Mouse (Mus musculus) thymus, postnatal 14 days (tissue): ENCODE results near the gene Gm9376.

Source experiments
- DNase-seq: peaks from one replicate; pipeline ENCODE4 v3.0.0; 2021

Gene Gm9376

DNA sequence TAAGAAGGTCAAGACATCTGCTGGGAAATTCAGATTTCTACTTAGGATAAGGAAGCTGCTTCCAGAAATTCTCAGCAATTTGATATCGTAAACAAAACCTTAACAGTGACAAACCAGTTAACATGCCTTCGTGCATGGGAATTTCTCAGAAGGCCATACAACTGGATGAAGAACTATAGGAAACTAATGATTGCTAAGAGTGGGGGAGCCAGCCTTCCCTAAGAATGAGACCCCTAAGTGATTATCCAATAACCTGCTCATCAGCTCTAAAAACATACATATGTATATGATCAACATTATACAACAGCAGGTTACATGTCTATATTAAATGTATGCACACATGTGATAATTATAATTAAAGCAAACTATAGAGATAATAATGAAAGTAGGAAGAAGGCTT is at the start of gene Gm9376:
Gene Gm9376, plus strand, starts transcription at position 301 of the 400 bp plus-strand sequence.
- no peak for DNase-seq

DNA sequence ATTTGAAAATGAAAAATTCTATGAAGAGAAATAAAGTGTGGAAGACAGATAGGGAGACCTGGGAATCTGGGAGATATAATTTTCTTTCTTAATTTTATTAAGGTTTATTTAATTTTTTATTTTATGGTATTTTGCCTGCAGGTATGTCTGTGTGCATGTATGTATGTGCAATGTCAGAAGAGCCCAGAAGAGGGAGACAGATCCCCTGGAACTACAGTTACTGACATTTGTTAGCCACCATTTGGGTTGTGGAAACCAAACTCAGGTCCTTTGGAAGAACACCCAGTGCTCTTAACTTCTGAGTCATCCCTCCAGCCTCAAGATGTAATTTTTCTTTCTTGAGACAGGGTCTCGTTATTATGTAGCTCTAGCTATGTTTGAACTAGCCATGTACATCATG is 45.9 kb upstream of the Gm9376 start:
- no peak for DNase-seq

DNA sequence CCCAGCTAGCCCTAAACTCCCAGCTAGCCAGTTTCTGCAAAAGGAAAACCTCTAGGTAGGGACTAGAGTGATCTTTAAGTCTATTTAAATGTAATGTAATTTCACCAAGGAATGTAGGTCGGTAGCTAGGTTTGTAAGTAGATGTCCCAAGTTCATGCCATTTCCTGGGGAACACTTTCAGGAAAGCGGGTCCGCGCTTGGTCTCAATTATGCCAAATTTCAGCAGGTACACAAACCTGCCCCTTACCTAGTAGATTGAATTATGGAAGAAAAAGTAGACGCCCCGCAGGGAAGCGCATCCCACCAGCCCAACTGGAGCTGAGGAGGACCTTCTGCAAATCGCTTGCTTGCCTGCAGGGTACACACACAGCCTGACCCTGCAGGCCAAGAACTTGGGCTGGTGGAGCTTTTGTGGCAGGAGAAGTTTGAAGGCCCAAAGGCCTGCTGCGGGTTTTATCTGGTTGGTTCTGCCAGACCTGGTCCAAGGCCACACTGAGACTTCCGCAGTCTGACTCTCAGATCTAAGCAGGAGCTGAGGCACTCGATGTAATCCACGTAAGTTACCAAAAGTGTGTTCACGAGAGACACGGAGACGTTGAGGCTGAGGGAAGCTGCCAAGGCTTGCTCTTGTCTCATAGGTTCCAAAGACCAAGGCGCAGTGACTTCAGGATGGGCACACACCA is 41.6 kb upstream of the Gm9376 start:
- DNase-seq, result no peak

DNA sequence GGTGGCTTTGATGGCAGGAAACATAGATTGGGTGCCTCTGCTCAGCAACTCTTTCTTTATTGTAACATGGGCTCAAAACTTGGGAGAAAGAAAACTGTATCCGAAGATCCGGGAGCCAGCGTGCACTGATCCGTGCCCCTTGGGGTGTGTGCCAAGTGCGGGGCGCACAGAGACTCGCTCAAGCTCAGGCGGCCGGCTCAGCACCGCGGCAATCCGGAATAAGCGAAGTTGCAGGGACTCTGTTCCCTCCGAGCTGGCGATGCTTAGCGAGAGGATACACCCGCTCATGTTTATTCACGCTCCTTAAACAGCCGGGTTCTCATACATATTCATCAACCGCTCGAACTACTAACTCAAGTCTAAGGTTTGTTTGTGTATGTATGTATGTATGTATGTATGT is 40.8 kb upstream of the Gm9376 start:
- no peak for DNase-seq

DNA sequence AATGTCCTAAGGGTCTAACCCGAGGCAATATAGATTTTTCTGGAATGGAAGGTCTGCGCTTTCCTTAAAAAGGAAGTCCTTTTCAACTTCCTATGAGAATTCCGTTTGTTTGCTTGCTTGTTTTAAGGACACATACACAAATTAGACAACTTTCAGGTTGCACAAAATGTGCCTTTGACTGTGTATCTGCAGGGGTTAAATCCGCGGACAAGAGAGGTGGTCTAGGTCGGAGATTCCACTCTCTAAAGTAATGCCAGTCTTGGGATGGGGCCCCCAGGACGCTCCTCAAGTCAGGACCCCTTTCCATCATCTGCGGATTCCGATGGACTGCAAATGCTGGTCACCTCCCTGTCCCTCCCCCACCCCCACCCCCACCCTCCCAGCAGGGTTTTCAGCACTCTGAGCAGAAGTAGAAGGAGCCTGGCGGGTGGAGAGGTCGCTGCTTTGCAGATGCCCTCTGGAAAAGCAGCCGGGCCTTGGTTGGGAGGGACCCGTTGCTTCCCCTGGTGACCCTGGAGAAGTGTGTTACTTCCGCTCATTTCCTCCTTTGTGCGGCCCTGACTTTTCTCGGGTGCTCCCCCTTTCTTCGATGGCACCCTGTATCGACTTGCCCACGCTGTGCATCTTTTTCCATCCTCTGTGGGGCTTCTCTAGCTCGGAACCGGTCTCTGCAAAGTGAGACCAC is 40.1 kb upstream of the Gm9376 start:
- no peak for DNase-seq

DNA sequence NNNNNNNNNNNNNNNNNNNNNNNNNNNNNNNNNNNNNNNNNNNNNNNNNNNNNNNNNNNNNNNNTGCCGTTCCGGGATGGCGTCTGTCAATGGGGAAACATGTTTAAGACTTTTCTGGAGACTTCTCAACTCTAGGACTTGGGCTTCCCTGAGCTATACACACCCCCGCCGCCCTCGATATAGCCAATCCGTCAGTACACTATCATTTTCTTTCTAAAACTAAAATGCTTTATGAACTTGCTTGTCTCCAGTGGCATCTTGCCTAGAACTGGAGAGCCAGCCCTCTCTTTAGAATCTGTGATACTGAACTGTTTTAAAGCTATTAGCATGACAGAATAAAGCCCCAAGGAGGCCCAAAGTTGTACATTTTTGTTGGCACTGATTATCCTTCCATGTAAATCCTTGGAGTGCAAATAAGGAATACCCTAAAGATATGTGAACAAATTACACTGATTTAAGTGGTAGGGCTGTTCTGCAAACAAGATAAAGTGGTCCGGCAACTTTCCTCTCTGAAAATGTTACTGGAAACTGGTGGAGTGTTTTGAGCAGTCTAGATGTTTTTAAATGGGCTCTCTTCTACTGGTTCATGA is 34.3 kb upstream of the Gm9376 start:
- DNase-seq, result no peak

DNA sequence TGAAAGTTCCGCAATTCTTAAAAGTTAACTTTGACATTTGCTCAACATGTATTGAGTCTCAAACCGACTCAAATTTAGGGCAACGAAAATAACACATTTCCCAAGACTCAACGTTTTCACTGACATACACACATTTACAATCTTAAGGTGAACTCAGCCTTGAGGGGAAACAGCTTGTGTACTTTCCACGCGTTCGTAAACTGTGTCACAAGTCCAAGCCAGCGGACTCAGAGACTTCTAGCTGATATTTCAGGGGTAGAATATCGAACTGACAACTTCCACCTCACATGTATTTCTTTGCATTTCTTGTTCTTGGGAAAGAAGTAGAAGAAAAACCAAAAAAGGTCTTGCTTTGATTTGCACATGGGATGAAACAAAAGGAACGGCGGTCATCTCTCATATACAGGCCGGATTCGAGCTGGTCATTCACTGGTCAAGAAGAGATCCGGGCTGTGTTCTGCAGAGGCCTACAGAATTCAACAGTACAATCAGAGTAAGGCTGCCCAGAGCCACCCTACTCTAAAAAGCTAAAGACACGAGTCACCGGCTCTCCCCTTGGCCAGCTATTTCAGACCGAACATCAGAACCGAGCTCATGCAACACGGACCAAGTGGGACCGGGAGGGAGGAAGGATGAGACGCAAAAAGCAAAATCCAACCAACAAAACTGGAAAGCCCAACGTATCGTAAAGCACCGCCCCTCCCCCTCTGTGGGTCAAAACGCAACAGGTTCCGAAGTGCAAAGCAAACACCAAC is 32.8 kb upstream of the Gm9376 start:
- no peak for DNase-seq

DNA sequence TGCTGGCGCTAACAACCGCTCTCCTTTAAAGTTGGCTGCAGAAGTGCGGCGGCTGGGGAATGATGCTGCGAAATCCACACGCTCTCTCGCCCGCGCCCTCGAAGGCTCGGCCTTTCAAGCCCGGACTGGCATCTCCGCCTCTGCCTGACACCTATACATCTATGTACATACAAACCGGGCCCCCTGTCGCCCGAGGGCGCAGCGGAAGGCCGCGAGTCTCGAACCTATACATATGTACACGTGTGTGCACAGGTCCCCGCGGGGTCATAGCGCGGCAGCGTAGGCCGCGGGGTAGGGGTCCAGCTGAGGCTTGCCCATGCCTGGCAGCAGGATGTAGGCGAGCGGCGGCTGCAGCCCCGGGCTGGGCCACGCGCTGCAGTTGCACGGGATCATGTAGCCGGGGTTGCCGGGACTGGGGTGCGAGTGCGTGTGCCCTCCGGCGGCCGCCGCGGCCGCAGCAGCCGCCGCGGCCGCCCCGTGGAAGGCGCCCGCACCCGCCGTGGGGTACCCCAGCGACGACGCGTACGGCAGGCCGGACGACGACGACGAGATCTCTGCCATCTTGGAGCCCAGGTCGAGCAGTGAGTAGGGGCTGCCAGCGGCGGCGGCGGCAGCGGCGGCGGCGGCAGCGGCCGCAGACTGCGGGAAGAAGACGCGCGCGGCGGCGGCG is 32.1 kb upstream of the Gm9376 start:
- peak; percentile 24 for DNase-seq

DNA sequence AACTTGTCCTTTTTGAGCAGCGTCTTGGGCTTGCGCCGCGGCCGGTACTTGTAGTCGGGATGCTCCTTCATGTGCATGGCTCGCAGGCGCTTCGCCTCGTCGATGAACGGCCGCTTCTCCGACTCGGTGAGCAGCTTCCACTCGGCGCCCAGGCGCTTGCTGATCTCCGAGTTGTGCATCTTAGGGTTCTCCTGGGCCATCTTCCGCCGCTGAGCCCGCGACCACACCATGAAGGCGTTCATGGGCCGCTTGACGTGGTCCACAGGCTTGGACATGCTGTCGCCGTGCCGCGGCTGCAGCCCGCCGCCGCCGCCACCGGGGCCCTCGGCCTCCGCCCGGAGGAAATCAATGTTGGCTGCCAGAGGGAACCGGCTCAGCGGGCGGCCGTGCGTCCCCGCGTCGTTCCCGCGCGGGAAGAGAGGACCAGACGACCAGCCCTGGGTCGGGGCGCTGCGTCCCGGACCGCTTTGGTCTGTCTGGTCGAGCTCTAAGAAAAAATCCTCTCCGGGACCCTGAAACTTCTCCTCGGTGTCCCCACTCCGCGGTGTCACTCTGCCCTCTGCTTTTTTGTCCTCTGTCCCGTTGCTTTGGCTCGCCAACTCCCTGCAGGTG is 31.3 kb upstream of the Gm9376 start:
- DNase-seq, result no peak

DNA sequence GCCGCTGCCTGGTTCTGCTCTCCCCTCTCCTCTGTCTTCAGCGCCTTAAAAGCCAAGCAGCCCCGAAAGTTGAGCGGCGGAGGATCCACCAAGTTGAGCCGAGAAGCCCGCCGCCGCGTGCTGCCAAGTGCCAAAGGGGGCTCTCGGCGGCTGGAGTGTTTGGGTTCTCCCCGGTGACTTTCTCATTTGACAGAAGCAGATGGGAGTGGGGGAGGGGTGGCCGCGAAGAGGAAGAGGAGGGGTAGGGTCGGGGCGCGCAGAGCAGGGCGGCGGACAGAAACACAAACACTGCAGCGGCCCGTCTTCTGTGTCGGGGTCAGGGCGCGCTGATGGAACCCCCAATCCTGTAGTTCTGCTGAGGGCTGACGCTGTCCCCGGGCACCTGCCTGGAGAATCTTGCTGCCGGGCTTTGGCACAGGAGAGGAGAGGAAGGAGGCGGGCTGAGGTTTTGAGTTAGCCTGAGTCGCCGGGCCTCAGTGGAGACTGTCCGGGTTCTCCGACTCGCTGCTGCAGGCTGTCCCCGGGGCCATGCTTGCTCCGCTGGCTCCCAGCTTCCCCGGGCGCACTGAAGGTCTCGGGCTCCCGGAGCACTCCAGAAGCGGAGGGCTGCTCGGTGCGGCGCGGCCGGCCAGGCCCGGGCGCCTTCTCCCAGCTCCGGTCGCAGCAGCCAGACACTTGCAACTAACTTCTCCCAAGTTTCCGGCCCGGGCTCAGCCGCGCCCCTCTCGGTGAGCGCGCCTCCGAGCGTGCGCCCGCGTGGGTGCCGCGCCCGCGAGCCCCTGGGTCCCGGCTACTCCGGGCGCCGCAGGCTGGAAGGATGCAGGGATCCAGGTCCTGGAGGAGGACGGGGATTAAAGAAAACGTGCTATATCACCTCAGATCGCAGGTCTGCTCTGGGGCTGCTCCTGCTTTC is 30.5 kb upstream of the Gm9376 start:
- DNase-seq, result peak; percentile 22

DNA sequence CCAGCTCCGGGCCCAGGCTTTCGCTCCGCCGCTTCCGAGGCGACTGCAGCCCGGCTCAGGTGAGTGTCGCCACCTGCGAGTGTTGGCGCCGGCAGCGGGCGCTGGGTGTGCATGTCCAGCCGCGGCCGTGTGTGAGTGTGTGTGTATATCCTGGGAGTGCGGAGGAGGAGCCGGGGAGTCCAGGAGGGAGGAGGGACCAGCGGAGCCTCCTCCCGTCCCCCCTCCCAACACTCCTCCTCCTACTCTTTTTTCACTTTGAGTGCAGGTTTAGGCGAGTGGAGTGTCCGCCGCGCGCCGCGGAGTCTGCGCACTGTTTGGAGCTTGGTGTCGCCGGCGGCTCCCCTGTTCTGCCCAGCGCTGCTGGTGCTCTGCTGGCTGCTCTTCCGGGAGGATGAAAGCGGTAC is 29.9 kb upstream of the Gm9376 start, which contains the start of gene Sox21:
Gene Sox21, minus strand, starts transcription at position 145 of the 404 bp plus-strand sequence.
- peak; percentile 10 for DNase-seq

DNA sequence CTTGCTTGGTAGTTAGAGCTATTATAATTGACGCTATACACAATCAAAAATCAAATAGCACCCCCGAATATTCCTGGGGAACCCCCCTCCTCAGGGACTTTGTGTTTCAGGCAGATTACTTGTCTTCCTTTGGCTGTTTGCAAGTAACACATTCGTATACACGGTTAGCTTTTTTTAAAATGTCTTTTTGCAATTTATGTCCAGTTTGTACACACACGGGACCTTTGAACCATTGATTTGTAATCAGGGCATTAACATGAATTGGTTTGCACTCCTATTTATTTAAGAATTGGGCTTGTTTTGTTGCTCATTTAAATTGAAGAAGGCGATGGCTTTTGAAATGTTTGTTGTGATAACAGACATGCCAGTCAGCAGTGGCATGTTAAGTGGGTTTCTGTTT is 29.0 kb upstream of the Gm9376 start:
- no peak for DNase-seq

DNA sequence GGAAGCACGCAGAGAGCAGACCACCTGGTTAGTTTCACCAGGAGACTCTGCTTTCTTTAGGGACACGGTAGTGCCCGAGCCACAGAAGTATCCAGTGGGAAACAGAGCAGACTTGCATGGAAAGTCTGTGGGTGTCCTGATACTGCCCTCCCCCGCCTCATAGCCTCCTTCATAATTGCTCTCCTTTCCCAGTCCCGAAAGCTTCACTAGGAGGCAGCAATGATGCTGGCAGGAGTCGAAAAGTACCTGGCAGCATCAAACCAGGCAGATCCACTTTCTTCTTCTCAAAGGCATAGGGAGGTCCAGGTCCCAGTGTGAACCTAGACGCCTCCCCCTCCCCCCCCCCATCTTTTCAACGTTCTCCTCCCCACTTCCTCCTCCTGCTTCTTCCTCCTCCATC is 27.4 kb upstream of the Gm9376 start:
- DNase-seq, result no peak

DNA sequence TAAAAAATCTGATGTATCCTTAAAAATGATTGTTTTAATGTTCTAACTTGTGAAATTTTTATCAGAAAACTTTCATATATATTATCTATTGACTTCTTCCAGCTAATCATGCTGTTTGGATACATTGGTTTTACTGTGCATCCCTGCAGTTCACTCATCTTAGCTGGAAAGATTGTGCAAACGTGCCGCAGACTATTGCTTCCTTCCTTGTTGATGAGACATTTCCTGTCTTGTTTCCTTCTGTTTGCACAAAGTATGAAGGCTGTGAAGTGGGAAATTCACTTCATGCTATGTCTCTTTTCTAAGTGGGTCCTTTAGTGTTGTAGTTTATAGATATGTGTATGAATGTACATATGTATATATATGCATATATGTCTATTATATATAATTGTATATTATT is 25.3 kb upstream of the Gm9376 start:
- no peak for DNase-seq

DNA sequence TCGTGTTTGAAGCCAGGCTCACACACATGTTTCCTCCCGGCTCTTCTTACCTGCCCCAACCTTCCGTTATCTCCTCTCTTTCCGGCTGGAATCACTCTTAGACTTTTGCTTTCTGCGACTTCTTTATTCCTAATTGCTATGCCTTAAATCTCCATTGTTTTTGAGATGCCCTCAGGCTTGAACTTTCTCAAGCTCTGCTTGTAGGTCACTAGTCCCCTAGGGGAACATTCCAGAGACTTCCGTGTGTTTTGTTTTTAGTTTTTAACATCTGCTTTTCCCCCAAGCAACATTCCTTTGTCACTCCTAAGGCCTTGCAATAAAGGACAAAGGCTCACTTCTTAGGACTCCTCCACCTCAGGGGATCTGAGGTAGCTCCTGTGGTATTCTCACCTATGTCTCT is 13.4 kb upstream of the Gm9376 start:
- DNase-seq, result no peak

DNA sequence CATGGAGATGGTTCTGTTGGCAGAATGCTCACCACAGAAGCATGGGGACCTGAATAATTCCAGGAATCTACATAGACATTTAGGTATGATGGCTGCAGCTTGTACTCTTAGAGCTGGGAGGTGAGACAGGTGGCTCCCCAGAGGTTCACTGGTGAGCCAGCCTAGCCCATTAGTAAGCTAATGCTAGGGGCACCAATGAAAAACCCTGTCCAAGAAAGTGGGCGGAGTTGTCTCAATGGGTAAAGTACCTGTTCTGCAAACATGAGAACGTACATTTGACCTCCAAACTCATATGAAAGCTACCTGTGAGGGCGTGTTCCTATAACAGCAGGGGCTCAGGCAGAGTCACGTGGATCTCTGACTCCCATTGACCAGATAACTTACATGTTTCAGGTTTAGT is 2.1 kb downstream of the Gm9376 start:
- DNase-seq, result no peak

DNA sequence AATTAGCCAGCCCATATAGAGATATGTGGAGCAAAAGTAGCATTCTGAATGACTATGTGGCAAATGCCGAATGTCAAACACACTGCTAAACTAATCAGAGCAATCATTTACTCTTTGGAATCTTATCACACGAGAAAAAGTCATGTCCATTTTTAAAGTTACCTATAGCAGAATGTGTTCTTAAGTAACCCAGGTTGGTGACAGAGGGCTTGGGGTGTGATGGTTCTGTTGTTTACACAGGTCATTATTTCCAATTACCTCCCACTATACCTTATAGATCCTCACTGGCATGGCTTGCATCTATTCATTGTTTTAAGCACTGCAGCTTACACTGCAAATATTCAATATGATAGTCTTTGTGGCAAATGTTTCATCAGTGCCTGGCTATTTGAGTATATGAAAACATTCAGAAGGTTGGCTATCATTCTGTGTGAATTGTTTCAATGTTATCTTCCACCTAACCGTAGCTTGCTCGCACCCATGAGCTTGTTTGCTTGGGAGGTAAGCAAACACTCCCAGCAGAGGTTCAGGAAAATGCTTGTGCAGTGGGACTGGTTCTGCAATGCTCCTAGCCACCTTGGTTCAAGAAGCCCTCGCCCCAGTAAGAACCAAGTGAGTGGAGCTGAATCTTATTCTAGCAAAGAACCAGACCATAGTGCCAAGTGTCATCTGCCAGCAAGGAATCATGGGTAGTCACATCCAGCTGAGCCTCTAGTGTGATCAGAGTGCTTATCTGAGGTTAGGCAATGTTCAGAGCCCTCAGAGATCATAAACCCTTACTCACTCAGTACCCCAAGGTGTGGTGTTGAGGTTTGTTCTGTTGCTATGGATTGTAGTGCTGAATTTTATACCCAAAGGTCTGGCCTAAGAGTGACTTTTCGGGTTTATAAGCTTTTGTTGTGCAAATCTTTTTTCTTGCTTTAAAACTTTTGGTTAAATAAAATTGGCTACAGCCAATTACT is 6.1 kb downstream of the Gm9376 start:
- DNase-seq, result no peak

DNA sequence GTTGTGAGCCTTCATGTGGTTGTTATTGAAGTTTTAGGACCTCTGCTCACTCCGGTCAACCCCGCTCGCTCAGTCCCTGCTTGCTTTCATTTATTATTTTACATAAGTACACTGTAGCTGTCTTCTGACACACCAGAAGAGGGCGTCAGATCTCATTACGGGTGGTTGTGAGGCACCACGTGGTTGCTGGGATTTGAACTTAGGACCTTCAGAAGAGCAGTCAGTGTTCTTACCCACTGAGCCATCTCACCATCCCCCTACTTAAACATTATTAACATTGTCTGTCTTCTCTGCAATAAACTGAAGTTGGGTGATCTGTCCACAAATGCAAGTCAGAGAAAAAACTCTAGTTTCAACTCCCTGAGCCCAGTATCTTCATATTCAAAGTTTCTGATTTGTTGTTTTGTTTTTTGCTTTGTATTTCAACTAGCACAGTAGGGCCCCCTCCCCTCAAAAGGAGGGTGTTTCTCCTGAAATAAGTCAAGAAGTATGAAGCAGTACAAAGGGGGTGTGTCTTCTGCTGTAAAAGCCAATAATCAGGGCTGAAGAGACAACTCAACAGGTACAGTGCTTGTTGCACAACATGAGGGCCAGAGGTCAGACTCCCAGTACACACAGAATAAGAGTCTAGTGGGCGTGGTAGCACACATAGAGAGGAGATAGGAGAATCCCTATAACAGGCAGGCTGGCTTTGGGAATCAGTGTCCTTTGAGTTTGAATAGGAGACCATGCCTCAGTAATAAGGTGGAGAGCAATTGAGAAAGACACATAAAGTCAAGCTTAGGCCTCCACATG is 11.1 kb downstream of the Gm9376 start:
- no peak for DNase-seq

DNA sequence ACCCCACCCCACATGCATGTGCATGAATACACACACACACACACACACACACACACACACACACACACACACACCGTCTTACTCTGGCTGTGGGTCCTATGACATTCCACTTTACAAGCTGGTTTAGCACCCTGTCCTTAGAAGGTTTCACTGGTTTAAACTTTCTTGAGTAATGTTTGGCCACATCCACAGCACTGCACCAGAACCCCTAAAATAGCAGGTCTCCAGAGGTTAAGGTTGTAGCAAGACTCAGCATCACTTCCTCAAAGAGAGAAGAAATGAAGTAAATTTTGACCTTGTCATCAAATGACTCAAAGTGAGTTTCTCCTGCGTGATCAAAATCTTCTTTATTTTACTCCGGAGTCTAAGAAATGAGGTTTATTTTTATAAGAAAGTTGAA is 15.5 kb downstream of the Gm9376 start:
- DNase-seq, result no peak
